14 mouse cellular contexts compared by ENCODE assay signal in genomic region chr14:28413516-28413915, GRCm38 (mm10).
"Had no signal": no experiment of that assay in that cellular context is flagged by ENCODE, and none has a peak within 500 bp of the region (broad histone marks: within the 10 kb centered on the region; RNA-seq: fewer than 3 reads in every experiment).

No protein-coding gene starts in this region.

- H3K9ac ChIP-seq: kidney, embryonic 15.5 days; liver, embryonic 14.5 days; midbrain, embryonic 13.5 days; neural tube, embryonic 15.5 days had no signal

- H3K36me3 ChIP-seq: kidney, embryonic 15.5 days; midbrain, embryonic 13.5 days; neural tube, embryonic 15.5 days had no signal

- ATAC-seq: intestine, embryonic 16.5 days; lung, postnatal 0 days; midbrain, embryonic 13.5 days had no signal

- H3K4me2 ChIP-seq: kidney, embryonic 15.5 days; midbrain, embryonic 13.5 days; neural tube, embryonic 15.5 days had no signal

- H3K9me3 ChIP-seq: kidney, embryonic 15.5 days; midbrain, embryonic 13.5 days; neural tube, embryonic 15.5 days had no signal

- DNase-seq: kidney, adult 2 months; kidney, postnatal 36 days; lung, adult 2 months; lung, postnatal 36 days; right cerebral cortex, postnatal 4 days; thymus, adult 18-20 months; thymus, postnatal 14 days had no signal

- H3K27me3 ChIP-seq: midbrain, embryonic 13.5 days; neural tube, embryonic 15.5 days had no signal

- H3K27ac ChIP-seq: liver, embryonic 14.5 days; midbrain, embryonic 13.5 days; neural tube, embryonic 15.5 days had no signal

- H3K4me3 ChIP-seq: kidney, embryonic 15.5 days; midbrain, embryonic 13.5 days; myocyte; neural tube, embryonic 15.5 days had no signal
